Mouse (Mus musculus): ENCODE results near the gene Srsf12.

DNA sequence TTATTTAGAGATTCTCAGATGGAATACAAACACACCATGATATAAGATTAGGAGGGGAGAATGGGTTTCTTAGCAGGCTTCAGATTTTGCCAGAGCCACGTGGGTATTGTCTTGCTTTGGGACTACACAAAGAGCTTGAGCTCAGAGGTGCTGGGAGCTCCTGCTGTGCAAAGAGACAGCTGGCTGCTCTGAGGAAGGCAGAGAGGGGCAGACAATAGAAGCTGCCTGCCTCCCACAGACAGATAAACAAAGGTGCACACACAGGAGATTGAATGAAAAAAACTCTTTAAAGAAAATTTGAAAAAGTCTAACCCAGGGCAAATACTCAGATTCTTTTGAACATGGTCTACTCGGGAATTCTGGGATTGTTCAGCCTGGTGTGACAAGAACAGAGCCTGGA, 10.7 kb upstream of the Srsf12 start:
- no peak for TF ChIP-seq CTCF (conservative IDR thresholded peaks at IDR 0.05; ENCODE audit: insufficient read depth, insufficient read length, low read depth, low read length)
- TF ChIP-seq POLR2A (IDR thresholded peaks at IDR 0.05; ENCODE audit: low read depth, low read length): no peak

All from kidney, adult 2 months (tissue).